Mouse (Mus musculus) liver, adult 2 months (tissue): Measurements from ENCODE around the gene Stap2.

ENCODE experiments used
- CTCF ChIP-seq: fragments of 200-500 bp; IDR thresholded peaks from 2 replicates; pipeline ENCODE4 v1.5.1; 2011; ENCODE audit warnings: low read depth, low read length, control low read depth
- POLR2A ChIP-seq: fragments of 200-500 bp; IDR thresholded peaks from 2 replicates; pipeline ENCODE4 v1.6.1; 2011; ENCODE audit warnings: low read length, control low read depth; ENCODE audit not compliant: insufficient read depth; ENCODE audit errors: extremely low read depth

DNA sequence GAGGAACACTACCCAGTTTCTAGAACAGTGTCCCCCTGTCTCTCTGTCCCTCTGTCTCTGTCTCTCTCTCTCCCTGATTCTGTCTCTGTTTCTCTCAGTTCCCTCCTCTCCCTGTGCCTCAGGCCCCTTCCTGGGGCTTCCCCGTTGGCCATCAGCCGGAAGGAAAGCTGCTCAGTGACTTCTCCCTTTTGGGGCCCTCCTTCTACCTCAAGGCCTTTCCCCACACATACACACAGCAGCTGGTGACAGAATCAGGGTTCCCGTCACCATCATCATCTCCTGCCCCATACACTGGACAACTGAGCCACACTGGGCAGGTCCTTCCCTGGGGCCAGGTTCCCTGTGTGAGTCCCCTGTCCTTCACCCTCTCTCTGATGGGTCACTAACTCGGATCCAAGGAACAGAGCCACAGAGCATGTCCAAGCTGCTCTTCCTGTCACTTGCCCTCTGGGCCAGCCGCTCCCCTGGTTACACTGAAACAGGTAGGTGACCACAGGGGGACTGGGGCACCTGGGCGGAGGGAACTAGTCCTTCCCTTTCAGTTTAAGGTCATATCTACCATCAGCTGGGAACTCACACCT lies 52.8 kb downstream of the Stap2 start, which contains the start of gene Ebi3:
- TF ChIP-seq CTCF (no peak), POLR2A (no peak)
